ENCODE assay signal across 26 mouse cellular contexts in genomic region chr12:72227731-72228130, GRCm38 (mm10). TPM values are rescaled to one million over a fixed set of nuclear protein-coding genes. Genes with fewer than 3 reads are reported as not detected.
DNase-seq lines count a peak whose midpoint lies in the region; ATAC-seq and TF ChIP-seq lines count a peak whose summit lies in the region.
"Had no signal": no experiment of that assay in that cellular context is flagged by ENCODE, and none has a peak within 500 bp of the region (broad histone marks: within the 10 kb centered on the region; RNA-seq: fewer than 3 reads in every experiment).

No protein-coding gene starts in this region.

- H3K4me1 ChIP-seq in heart, embryonic 11.5 days (ENCODE audit: control insufficient read depth, insufficient read depth, low read length) = no peaks in the 10 kb centered on the region
- H3K4me1 ChIP-seq in midbrain, embryonic 11.5 days (ENCODE audit: control insufficient read depth, insufficient read depth, low read length) = no peaks in the 10 kb centered on the region
- H3K4me1 ChIP-seq in midbrain, postnatal 0 days (ENCODE audit: insufficient read depth, low read length) = peaks cover 15% of the 10 kb centered on the region; the same call in 1 of the 2 replicates
- H3K4me1 ChIP-seq: embryonic facial prominence, embryonic 10.5 days; embryonic facial prominence, embryonic 12.5 days had no signal

- no peaks in the 10 kb centered on the region for H3K9me3 ChIP-seq in heart, embryonic 11.5 days (replicated peaks; ENCODE audit: control insufficient read depth, low read length)
- no peaks in the 10 kb centered on the region for H3K9me3 ChIP-seq in midbrain, embryonic 11.5 days (ENCODE audit: control insufficient read depth, low read length)
- H3K9me3 ChIP-seq in midbrain, postnatal 0 days (ENCODE audit: low read length) = no peaks in the 10 kb centered on the region
- H3K9me3 ChIP-seq: embryonic facial prominence, embryonic 10.5 days; embryonic facial prominence, embryonic 12.5 days; forebrain, embryonic 13.5 days; forebrain, embryonic 15.5 days had no signal

- DNase-seq in heart, adult 11 months = peak; percentile 15
- peak; percentile 82 for DNase-seq in midbrain, embryonic 11.5 days (ENCODE audit: low spot score, missing footprints)
- DNase-seq in midbrain, postnatal 0 days (ENCODE audit: low spot score) = no peak
- peak; percentile 68 for DNase-seq in retina, postnatal 1 day
- no peak for DNase-seq in testis, postnatal 14 days (ENCODE audit: low spot score)
- DNase-seq: adrenal gland, adult 8-10 months; adrenal gland, postnatal 14 days; adrenal gland, postnatal 36 days; B cell, adult 2 months; cerebellum, adult 11-12 months; cerebellum, adult 2 months; cerebellum, adult 9-10 months; cerebellum, postnatal 25 days had no signal

- no peak overlapping the region for H3K4me2 ChIP-seq in heart, embryonic 11.5 days
- H3K4me2 ChIP-seq in midbrain, embryonic 11.5 days = no peak overlapping the region
- no peak overlapping the region for H3K4me2 ChIP-seq in midbrain, postnatal 0 days (ENCODE audit: low read depth, low read length, poor library complexity, severe bottlenecking)
- H3K4me2 ChIP-seq: embryonic facial prominence, embryonic 12.5 days; forebrain, embryonic 13.5 days; forebrain, embryonic 15.5 days had no signal

- H3K27me3 ChIP-seq in heart, embryonic 11.5 days (ENCODE audit: control insufficient read depth, insufficient read depth, low read length) = no peaks in the 10 kb centered on the region
- H3K27me3 ChIP-seq in midbrain, embryonic 11.5 days (ENCODE audit: control insufficient read depth, insufficient read depth, low read length) = no peaks in the 10 kb centered on the region
- no peaks in the 10 kb centered on the region for H3K27me3 ChIP-seq in midbrain, postnatal 0 days (ENCODE audit: insufficient read depth, low read length)
- H3K27me3 ChIP-seq: CH12.LX; embryonic facial prominence, embryonic 12.5 days; forebrain, embryonic 13.5 days; forebrain, embryonic 15.5 days; Patski had no signal

- no peak overlapping the region for H3K4me3 ChIP-seq in heart, embryonic 11.5 days (ENCODE audit: low read depth, low read length)
- no peak overlapping the region for H3K4me3 ChIP-seq in midbrain, embryonic 11.5 days (ENCODE audit: low read depth, low read length)
- H3K4me3 ChIP-seq in midbrain, postnatal 0 days (ENCODE audit: low read depth, low read length) = no peak overlapping the region
- H3K4me3 ChIP-seq: embryonic facial prominence, embryonic 10.5 days; embryonic facial prominence, embryonic 12.5 days; forebrain, embryonic 13.5 days; forebrain, embryonic 15.5 days had no signal

- ATAC-seq in heart, embryonic 11.5 days (replicated peaks; ENCODE audit: insufficient number of reproducible peaks, low FRiP score, low TSS enrichment) = no peak
- no peak for ATAC-seq in midbrain, embryonic 11.5 days (ENCODE audit: low FRiP score)
- no peak; the same call in 1 of the 2 replicates for ATAC-seq in midbrain, postnatal 0 days (ENCODE audit: low FRiP score)
- ATAC-seq: activated CD4-positive, CD25-positive, alpha-beta regulatory T cell, adult 4 months; CD4-positive, CD25-positive, alpha-beta regulatory T cell, adult 4 months; forebrain, embryonic 13.5 days; forebrain, embryonic 15.5 days; Patski had no signal

- no peaks in the 10 kb centered on the region for H3K36me3 ChIP-seq in heart, embryonic 11.5 days (ENCODE audit: control insufficient read depth, insufficient read depth, low read length)
- H3K36me3 ChIP-seq in midbrain, embryonic 11.5 days (ENCODE audit: control insufficient read depth, insufficient read depth, low read length) = no peaks in the 10 kb centered on the region
- H3K36me3 ChIP-seq in midbrain, postnatal 0 days (ENCODE audit: insufficient read depth, low read length) = peaks cover 7% of the 10 kb centered on the region; the same call in 1 of the 2 replicates
- H3K36me3 ChIP-seq: embryonic facial prominence, embryonic 12.5 days; G1E had no signal

- no peak for TF ChIP-seq CTCF in midbrain, postnatal 0 days (IDR thresholded peaks at IDR 0.05)

- H3K27ac ChIP-seq in heart, embryonic 11.5 days (ENCODE audit: low read depth, low read length) = no peak overlapping the region
- no peak overlapping the region for H3K27ac ChIP-seq in midbrain, embryonic 11.5 days (ENCODE audit: low read depth, low read length)
- H3K27ac ChIP-seq in midbrain, postnatal 0 days (ENCODE audit: low read depth, low read length) = no peak overlapping the region
- H3K27ac ChIP-seq: embryonic facial prominence, embryonic 10.5 days; embryonic facial prominence, embryonic 12.5 days; forebrain, embryonic 13.5 days; forebrain, embryonic 15.5 days had no signal

- WGBS in heart, embryonic 11.5 days (ENCODE audit: insufficient replicate concordance) = 74% methylated on average over 6 of the region's 6 CpGs
- 48% methylated on average over 6 of the region's 6 CpGs for WGBS in midbrain, embryonic 11.5 days
- 42% methylated on average over 6 of the region's 6 CpGs for WGBS in midbrain, postnatal 0 days

- H3K9ac ChIP-seq in heart, embryonic 11.5 days (ENCODE audit: low read depth, low read length) = no peak overlapping the region
- no peak overlapping the region for H3K9ac ChIP-seq in midbrain, embryonic 11.5 days (ENCODE audit: low read length)
- no peak overlapping the region for H3K9ac ChIP-seq in midbrain, postnatal 0 days (replicated peaks; ENCODE audit: low read length, poor library complexity, severe bottlenecking)
- H3K9ac ChIP-seq: embryonic facial prominence, embryonic 12.5 days; forebrain, embryonic 13.5 days; forebrain, embryonic 15.5 days had no signal

RNA-seq across cellular contexts. Expression of gene Ccdc175, which starts 42.9 kb away (rescaled TPM):
- polyA plus RNA-seq in heart, embryonic 11.5 days (2014; fragmentation: Nextera tagmentation; extraction: Ambion mirVana) = not detected in 2 replicates
- not detected in 2 replicates for polyA plus RNA-seq in midbrain, embryonic 11.5 days (2014; fragmentation: Nextera tagmentation; extraction: Ambion mirVana)
- not detected in 2 replicates for total RNA-seq in midbrain, postnatal 0 days (2014; rRNA removed)
- polyA plus RNA-seq in midbrain, postnatal 0 days (2015; fragmentation: Nextera tagmentation; extraction: Ambion mirVana) = 0.06 and 0.07 TPM in 2 replicates
- total RNA-seq: adrenal gland, adult 18-20 months; adrenal gland, adult 8-10 months; adrenal gland, postnatal 14 days; adrenal gland, postnatal 36 days; CH12.LX; G1E had no signal
- polyA plus RNA-seq: activated CD4-positive, CD25-positive, alpha-beta regulatory T cell, adult 4 months; cerebellum, adult 2 months; cortical plate, adult 2 months; embryonic facial prominence, embryonic 10.5 days; embryonic facial prominence, embryonic 12.5 days; embryonic facial prominence, embryonic 14.5 days; forebrain, embryonic 13.5 days; forebrain, embryonic 15.5 days; G1E; Patski had no signal

Comparison
In these comparisons a context has a peak if more than half of its experiments do, and no peak if none do; other contexts are left out.
1. DNase-seq: peak in heart, adult 11 months (single experiment), midbrain, embryonic 11.5 days (single experiment) and retina, postnatal 1 day (single experiment); none in midbrain, postnatal 0 days (single experiment) and testis, postnatal 14 days (single experiment).